Mouse (Mus musculus) c-Kit-positive CD71-negative TER-119-negative erythroid progenitor cells, embryonic 14.5 days (primary cell): ENCODE measurements around the gene Mllt3.

ENCODE experiments used
- DNase-seq: peaks from one replicate; pipeline ENCODE4 v3.0.0-alpha.2; 2013; ENCODE audit warnings: low read depth

Mllt3 gene

GRCm38 (mm10) chr4:87949451-87949850 lies 83.7 kb downstream of the Mllt3 start:
- DNase-seq = no peak

- DNase-seq = peak; percentile 7
Measured at GRCm38 (mm10) chr4:87944320-87944719, 88.8 kb downstream of the Mllt3 start.

GRCm38 (mm10) chr4:87942921-87943403 lies 90.2 kb downstream of the Mllt3 start:
- DNase-seq = no peak

GRCm38 (mm10) chr4:87939474-87940154 lies 93.5 kb downstream of the Mllt3 start:
- DNase-seq = no peak

- no peak for DNase-seq
Measured at GRCm38 (mm10) chr4:87936326-87936725, 96.8 kb downstream of the Mllt3 start.

- DNase-seq = no peak
Measured at GRCm38 (mm10) chr4:87933701-87934337, 99.3 kb downstream of the Mllt3 start.

- peak; percentile 13 for DNase-seq
Measured at GRCm38 (mm10) chr4:87930356-87931245, 102.6 kb downstream of the Mllt3 start.

- DNase-seq = no peak
Measured at GRCm38 (mm10) chr4:87928603-87929199, 104.5 kb downstream of the Mllt3 start.

- no peak for DNase-seq
Measured at GRCm38 (mm10) chr4:87927354-87927753, 105.8 kb downstream of the Mllt3 start.

GRCm38 (mm10) chr4:87920664-87921063 lies 112.5 kb downstream of the Mllt3 start:
- no peak for DNase-seq

- DNase-seq = no peak
Measured at GRCm38 (mm10) chr4:87911172-87911994, 121.8 kb downstream of the Mllt3 start.

- DNase-seq = no peak
Measured at GRCm38 (mm10) chr4:87905149-87905771, 127.9 kb downstream of the Mllt3 start.

GRCm38 (mm10) chr4:87904722-87905121 lies 128.4 kb downstream of the Mllt3 start:
- DNase-seq = no peak

- no peak for DNase-seq
Measured at GRCm38 (mm10) chr4:87902584-87902983, 130.6 kb downstream of the Mllt3 start.

GRCm38 (mm10) chr4:87901166-87901565 lies 132.0 kb downstream of the Mllt3 start:
- no peak for DNase-seq

- DNase-seq = no peak
Measured at GRCm38 (mm10) chr4:87893498-87893897, 139.7 kb downstream of the Mllt3 start.

- no peak for DNase-seq
Measured at GRCm38 (mm10) chr4:87893012-87893411, 140.2 kb downstream of the Mllt3 start.

- no peak for DNase-seq
Measured at GRCm38 (mm10) chr4:87883225-87883875, 149.8 kb downstream of the Mllt3 start.

GRCm38 (mm10) chr4:87881995-87882394 lies 151.2 kb downstream of the Mllt3 start:
- no peak for DNase-seq

- no peak for DNase-seq
Measured at GRCm38 (mm10) chr4:87881583-87881982, 151.6 kb downstream of the Mllt3 start.
